Mouse (Mus musculus): ENCODE measurements around the gene Map3k9. TPM values are rescaled to one million over a fixed set of nuclear protein-coding genes. Genes with fewer than 3 reads are reported as not detected.

The Map3k9 gene
- polyA plus RNA-seq, 1 experiment from 2014 or later: 3.6 TPM

GRCm38 (mm10) chr12:81685981-81686380 is 95.0 kb downstream of the Map3k9 start:
- ATAC-seq: 0 out of 2 replicates have a peak, but pooled peaks have one; percentile 41
- no peak overlapping the region; the same call in 1 of the 2 replicates for H3K9ac ChIP-seq (ENCODE audit: low read length)
- no peak overlapping the region for H3K4me2 ChIP-seq (ENCODE audit: low read length)

GRCm38 (mm10) chr12:81684096-81684495 is 96.9 kb downstream of the Map3k9 start:
- H3K9me3 ChIP-seq (replicated peaks; ENCODE audit: control insufficient read depth, low read length): no peaks in the 10 kb centered on the region
- H3K4me3 ChIP-seq (ENCODE audit: low read depth, low read length): no peak overlapping the region
- no peaks in the 10 kb centered on the region for H3K36me3 ChIP-seq (ENCODE audit: control insufficient read depth, insufficient read depth, low read length)
- H3K27me3 ChIP-seq (replicated peaks; ENCODE audit: control insufficient read depth, insufficient read depth, low read length): no peaks in the 10 kb centered on the region
- H3K4me1 ChIP-seq (ENCODE audit: control insufficient read depth, insufficient read depth, low read length): peaks cover 11% of the 10 kb centered on the region
- no peak overlapping the region for H3K4me2 ChIP-seq (ENCODE audit: low read length)
- ATAC-seq (no peak), DNase-seq (ENCODE audit: low spot score) (no peak)
- no peak overlapping the region for H3K27ac ChIP-seq (ENCODE audit: low read depth, low read length)
- WGBS: 81% methylated on average over 6 of the region's 6 CpGs
- H3K9ac ChIP-seq (ENCODE audit: low read length): no peak overlapping the region

More at GRCm38 (mm10) chr12:81685981-81686380, 95.0 kb downstream of the Map3k9 start:
- Histone ChIP-seq H3K9me3 (replicated peaks; ENCODE audit: control insufficient read depth, low read length) (no peaks in the 10 kb centered on the region), H3K36me3 (ENCODE audit: control insufficient read depth, insufficient read depth, low read length) (no peaks in the 10 kb centered on the region), H3K27me3 (replicated peaks; ENCODE audit: control insufficient read depth, insufficient read depth, low read length) (no peaks in the 10 kb centered on the region), H3K4me1 (ENCODE audit: control insufficient read depth, insufficient read depth, low read length) (peaks cover 11% of the 10 kb centered on the region), H3K27ac (ENCODE audit: low read depth, low read length) (no peak overlapping the region), H3K4me3 (ENCODE audit: low read depth, low read length) (no peak overlapping the region)
- no peak for DNase-seq (ENCODE audit: low spot score)
- WGBS: 12% methylated on average over 3 of the region's 3 CpGs

GRCm38 (mm10) chr12:81683395-81683794 is 97.6 kb downstream of the Map3k9 start:
- ATAC-seq: no peak
- Histone ChIP-seq H3K9me3 (replicated peaks; ENCODE audit: control insufficient read depth, low read length) (no peaks in the 10 kb centered on the region), H3K27ac (ENCODE audit: low read depth, low read length) (no peak overlapping the region), H3K4me3 (ENCODE audit: low read depth, low read length) (no peak overlapping the region), H3K9ac (ENCODE audit: low read length) (no peak overlapping the region), H3K36me3 (ENCODE audit: control insufficient read depth, insufficient read depth, low read length) (no peaks in the 10 kb centered on the region), H3K4me2 (ENCODE audit: low read length) (no peak overlapping the region), H3K4me1 (ENCODE audit: control insufficient read depth, insufficient read depth, low read length) (peaks cover 11% of the 10 kb centered on the region), H3K27me3 (replicated peaks; ENCODE audit: control insufficient read depth, insufficient read depth, low read length) (no peaks in the 10 kb centered on the region)
- WGBS: 82% methylated on average over 11 of the region's 11 CpGs
- no peak for DNase-seq (ENCODE audit: low spot score)

- 66% methylated on average over 7 of the region's 7 CpGs for WGBS
- H3K4me2 ChIP-seq (ENCODE audit: low read length): no peak overlapping the region
Measured at GRCm38 (mm10) chr12:81679807-81680529, 101.0 kb downstream of the Map3k9 start.

GRCm38 (mm10) chr12:81675557-81675956 is 105.4 kb downstream of the Map3k9 start:
- ATAC-seq: no peak
- no peaks in the 10 kb centered on the region for H3K4me1 ChIP-seq (ENCODE audit: control insufficient read depth, insufficient read depth, low read length)
- no peak overlapping the region for H3K4me2 ChIP-seq (ENCODE audit: low read length)

More at GRCm38 (mm10) chr12:81679807-81680529, 101.0 kb downstream of the Map3k9 start:
- Histone ChIP-seq H3K36me3 (ENCODE audit: control insufficient read depth, insufficient read depth, low read length) (no peaks in the 10 kb centered on the region), H3K27me3 (replicated peaks; ENCODE audit: control insufficient read depth, insufficient read depth, low read length) (no peaks in the 10 kb centered on the region), H3K27ac (ENCODE audit: low read depth, low read length) (no peak overlapping the region), H3K4me3 (ENCODE audit: low read depth, low read length) (no peak overlapping the region), H3K4me1 (ENCODE audit: control insufficient read depth, insufficient read depth, low read length) (no peaks in the 10 kb centered on the region), H3K9me3 (replicated peaks; ENCODE audit: control insufficient read depth, low read length) (no peaks in the 10 kb centered on the region), H3K9ac (ENCODE audit: low read length) (no peak overlapping the region)
- ATAC-seq (no peak), DNase-seq (ENCODE audit: low spot score) (no peak)

More at GRCm38 (mm10) chr12:81675557-81675956, 105.4 kb downstream of the Map3k9 start:
- Histone ChIP-seq H3K36me3 (ENCODE audit: control insufficient read depth, insufficient read depth, low read length) (no peaks in the 10 kb centered on the region), H3K9me3 (replicated peaks; ENCODE audit: control insufficient read depth, low read length) (no peaks in the 10 kb centered on the region), H3K4me3 (ENCODE audit: low read depth, low read length) (no peak overlapping the region), H3K27me3 (replicated peaks; ENCODE audit: control insufficient read depth, insufficient read depth, low read length) (no peaks in the 10 kb centered on the region), H3K27ac (ENCODE audit: low read depth, low read length) (no peak overlapping the region), H3K9ac (ENCODE audit: low read length) (no peak overlapping the region)
- WGBS: 10% methylated on average over 2 of the region's 2 CpGs
- DNase-seq (ENCODE audit: low spot score): no peak

Other genes with a start within 250 kb of the Map3k9 start
- 38.5 and 40.3 TPM in 2 replicates for gene Gm20498, start 248.3 kb downstream of the Map3k9 start, polyA plus RNA-seq (2014; fragmentation: Nextera tagmentation; extraction: Ambion mirVana)
- gene Synj2bp, start 248.3 kb downstream of the Map3k9 start, polyA plus RNA-seq (2014; fragmentation: Nextera tagmentation; extraction: Ambion mirVana): 23.8 and 25.1 TPM in 2 replicates
- 0.24 and 0.31 TPM in 2 replicates for gene Adam21, start 212.7 kb downstream of the Map3k9 start, polyA plus RNA-seq (2014; fragmentation: Nextera tagmentation; extraction: Ambion mirVana)
- gene Med6, start 186.2 kb downstream of the Map3k9 start, polyA plus RNA-seq (2014; fragmentation: Nextera tagmentation; extraction: Ambion mirVana): 56.5 and 59.3 TPM in 2 replicates
- 10.4 and 12.6 TPM in 2 replicates for gene Ttc9, start 149.9 kb downstream of the Map3k9 start, polyA plus RNA-seq (2014; fragmentation: Nextera tagmentation; extraction: Ambion mirVana)
- 9.6 and 16.2 TPM in 2 replicates for gene Pcnx, start 78.8 kb upstream of the Map3k9 start, polyA plus RNA-seq (2014; fragmentation: Nextera tagmentation; extraction: Ambion mirVana)

Measured in forebrain, embryonic 14.5 days (tissue).